Mouse (Mus musculus) forebrain, embryonic 12.5 days (tissue): ENCODE results near the gene Habp2. TPM values are rescaled to one million over a fixed set of nuclear protein-coding genes. Genes with fewer than 3 reads are reported as not detected.

Experiments
- ATAC-seq: fragments of 200-750 bp; cut with Nextera tagmentation; 2 replicates; pipeline ENCODE4 v1.8.0; 2017; ENCODE audit warnings: moderate TSS enrichment; ENCODE audit not compliant: low FRiP score
- H3K27ac ChIP-seq: fragments of 300-500 bp; sonication (generic); 2 replicates; pipeline ENCODE4 v1.5.1; 2016; ENCODE audit warnings: mild to moderate bottlenecking
- H3K27me3 ChIP-seq: fragments of 300-500 bp; sonication (generic); 2 replicates; pipeline ENCODE4 v1.6.1; 2016; ENCODE audit warnings: mild to moderate bottlenecking
- H3K36me3 ChIP-seq: fragments of 300-500 bp; sonication (generic); replicated peaks from 2 replicates; pipeline ENCODE4 v1.6.1; 2016; ENCODE audit warnings: mild to moderate bottlenecking
- H3K4me1 ChIP-seq: fragments of 300-500 bp; sonication (generic); 2 replicates; pipeline ENCODE4 v1.6.1; 2016
- H3K4me2 ChIP-seq: fragments of 300-500 bp; sonication (generic); 2 replicates; pipeline ENCODE4 v1.6.1; 2016; ENCODE audit warnings: mild to moderate bottlenecking, moderate library complexity
- H3K4me3 ChIP-seq: fragments of 300-500 bp; sonication (generic); replicated peaks from 2 replicates; pipeline ENCODE4 v1.5.1; 2016; ENCODE audit warnings: mild to moderate bottlenecking
- H3K9ac ChIP-seq: fragments of 300-500 bp; sonication (generic); 2 replicates; pipeline ENCODE4 v1.6.1; 2016; ENCODE audit warnings: mild to moderate bottlenecking
- H3K9me3 ChIP-seq: fragments of 300-500 bp; sonication (generic); 2 replicates; pipeline ENCODE4 v1.6.1; 2016
- WGBS: fragments of 180-500 bp; shearing (Covaris S2); methylation state at CpG from one replicate; pipeline ENCODE4 v1.1.7; 2016; 5-methylcytosine and 5-hydroxymethylcytosine counted together
- polyA plus RNA-seq: library from polyadenylated mRNA; unstranded; fragments of >200 nt; fragmentation: Nextera tagmentation; extraction: Ambion mirVana; gene quantifications from 2 replicates; pipeline ENCODE4 v1.2.1, GENCODE M21; 2016

Habp2 gene
- polyA plus RNA-seq, 1 experiment from 2014 or later, result not detected

- Histone ChIP-seq H3K4me3 (no peak overlapping the region), H3K9ac (no peak overlapping the region), H3K4me1 (peaks cover 6% of the 10 kb centered on the region; the same call in 1 of the 2 replicates), H3K27me3 (no peaks in the 10 kb centered on the region; the same call in 1 of the 2 replicates), H3K9me3 (no peaks in the 10 kb centered on the region), H3K36me3 (no peaks in the 10 kb centered on the region), H3K4me2 (no peak overlapping the region), H3K27ac (no peak overlapping the region)
- 90% methylated on average over 7 of the region's 7 CpGs for WGBS
- no peak for ATAC-seq
Observed at GRCm38 (mm10) chr19:56367778-56368177, 80.8 kb downstream of the Habp2 start.

GRCm38 (mm10) chr19:56368912-56369311, 82.0 kb downstream of the Habp2 start:
- Histone ChIP-seq H3K4me3 (no peak overlapping the region), H3K27me3 (no peaks in the 10 kb centered on the region; the same call in 1 of the 2 replicates), H3K36me3 (no peaks in the 10 kb centered on the region), H3K4me1 (peaks cover 6% of the 10 kb centered on the region; the same call in 1 of the 2 replicates), H3K4me2 (no peak overlapping the region), H3K9ac (no peak overlapping the region), H3K9me3 (no peaks in the 10 kb centered on the region), H3K27ac (no peak overlapping the region)
- no peak for ATAC-seq
- 92% methylated on average over 7 of the region's 7 CpGs for WGBS

Other genes starting within 250 kb of the Habp2 start
- 0.21 and 0.29 TPM in 2 replicates for gene Nrap, start 102.9 kb downstream of the Habp2 start, polyA plus RNA-seq
- gene Casp7, start 110.0 kb downstream of the Habp2 start, polyA plus RNA-seq, result 18.5 and 18.9 TPM in 2 replicates
- 0.22 and 0.29 TPM in 2 replicates for gene Plekhs1, start 174.5 kb downstream of the Habp2 start, polyA plus RNA-seq